Mouse (Mus musculus) erythroblast, embryonic 14.5 days (primary cell): ENCODE results near the gene Myo18b.

Experiments
- GATA1 ChIP-seq: IDR thresholded peaks from 2 replicates; pipeline ENCODE4 v1.6.1; 2012; ENCODE audit warnings: low read length, inconsistent platforms, mixed read lengths
- TAL1 ChIP-seq: IDR thresholded peaks from 3 replicates; pipeline ENCODE4 v1.6.1; 2012; ENCODE audit warnings: low read length, inconsistent platforms, mixed read lengths

DNA sequence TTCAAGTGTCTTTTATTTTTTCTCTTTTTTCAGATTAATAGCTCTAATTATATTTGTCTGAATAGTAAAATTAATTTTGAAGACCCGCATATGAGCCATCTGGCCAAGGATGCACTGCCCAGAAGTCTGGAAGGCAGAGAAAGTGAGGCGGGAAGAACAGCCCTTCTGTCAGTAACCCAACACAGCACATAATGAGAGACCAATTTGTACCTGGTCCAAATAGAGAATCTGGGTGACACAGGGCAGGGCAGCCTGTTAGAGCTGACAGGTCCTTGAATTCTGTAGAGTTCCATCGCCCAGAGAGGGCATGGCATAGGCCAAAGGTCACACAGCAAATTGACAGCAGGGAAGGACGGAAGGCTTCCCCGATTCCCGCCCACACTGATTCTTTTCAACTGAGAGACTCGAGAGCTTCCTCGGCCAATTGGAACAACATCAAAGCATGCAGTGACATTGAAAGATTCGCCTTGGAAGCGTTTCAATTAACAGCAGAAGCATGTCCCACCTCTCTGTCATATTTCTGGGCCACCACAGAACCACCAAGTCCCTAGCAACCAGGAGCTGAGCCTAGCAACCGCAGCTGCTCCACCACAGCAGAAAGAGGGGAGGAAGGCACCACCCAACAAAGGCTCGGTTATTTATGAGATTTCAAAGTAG, 36.7 kb downstream of the Myo18b start:
- TF ChIP-seq GATA1, result no peak
- no peak for TF ChIP-seq TAL1
